Mouse (Mus musculus) activated CD4-positive, CD25-positive, alpha-beta regulatory T cell, adult 4 months (primary cell): ENCODE data around the gene Med16. TPM values are rescaled to one million over a fixed set of nuclear protein-coding genes. Genes with fewer than 3 reads are reported as not detected.

Source experiments
- ATAC-seq: one replicate; pipeline ENCODE4 v1.8.0; 2017
- polyA plus RNA-seq, 2 experiments: library from polyadenylated mRNA; unstranded; fragments of 100-300 nt; shearing (Covaris generic); gene quantifications; one replicate each; pipeline ENCODE4 v1.2.1; 2017

Gene Med16
- polyA plus RNA-seq, 2 experiments from 2014 or later = 6.7 to 10.5 TPM

GRCm38 (mm10) chr10:79858416-79859074, 50.2 kb downstream of the Med16 start:
- no peak for ATAC-seq

GRCm38 (mm10) chr10:79857894-79858293, 50.8 kb downstream of the Med16 start:
- no peak for ATAC-seq

- no peak for ATAC-seq
Observed at GRCm38 (mm10) chr10:79857452-79857811, 51.3 kb downstream of the Med16 start.

- ATAC-seq = no peak
Observed at GRCm38 (mm10) chr10:79856704-79857451, 51.8 kb downstream of the Med16 start.

GRCm38 (mm10) chr10:79856280-79856679, 52.4 kb downstream of the Med16 start:
- no peak for ATAC-seq

GRCm38 (mm10) chr10:79855558-79856184, 53.1 kb downstream of the Med16 start:
- no peak for ATAC-seq

GRCm38 (mm10) chr10:79854801-79855541, 53.8 kb downstream of the Med16 start:
- peak; percentile 25 for ATAC-seq

- ATAC-seq = peak; percentile 80
Observed at GRCm38 (mm10) chr10:79853860-79854795, 54.6 kb downstream of the Med16 start, which contains the start of gene Ptbp1. Gene Ptbp1 (plus strand): TSS chr10:79854427.

GRCm38 (mm10) chr10:79853392-79853791, 55.3 kb downstream of the Med16 start:
- no peak for ATAC-seq

GRCm38 (mm10) chr10:79852827-79853226, 55.9 kb downstream of the Med16 start:
- ATAC-seq = no peak

GRCm38 (mm10) chr10:79852107-79852789, 56.5 kb downstream of the Med16 start:
- no peak for ATAC-seq

- ATAC-seq = no peak
Observed at GRCm38 (mm10) chr10:79851653-79852052, 57.1 kb downstream of the Med16 start.

- no peak for ATAC-seq
Observed at GRCm38 (mm10) chr10:79849941-79850628, 58.6 kb downstream of the Med16 start.

- no peak for ATAC-seq
Observed at GRCm38 (mm10) chr10:79846553-79846952, 62.2 kb downstream of the Med16 start.

Other genes starting within 250 kb of the Med16 start
- under 1 TPM in 1 of 2 experiments, not detected in 1; 0.60 TPM for gene Madcam1, start 244.4 kb downstream of the Med16 start, polyA plus RNA-seq
- 10 to 100 TPM; 22.5 to 32.9 TPM for gene Tpgs1, start 239.6 kb downstream of the Med16 start, polyA plus RNA-seq
- 10 to 100 TPM; 17.4 to 27.5 TPM for gene Cdc34, start 226.7 kb downstream of the Med16 start, polyA plus RNA-seq
- gene Gzmm, start 219.9 kb downstream of the Med16 start, polyA plus RNA-seq = under 1 TPM; 0.52 to 0.62 TPM
- 100 to 1,000 TPM; 135 to 157 TPM for gene Bsg, start 204.4 kb downstream of the Med16 start, polyA plus RNA-seq
- gene Hcn2, start 192.3 kb downstream of the Med16 start, polyA plus RNA-seq = not detected
- 10 to 100 TPM; 13.6 to 21.4 TPM for gene Polrmt, start 162.3 kb downstream of the Med16 start, polyA plus RNA-seq
- gene Fgf22, start 153.8 kb downstream of the Med16 start, polyA plus RNA-seq = not detected
- gene Rnf126, start 142.0 kb downstream of the Med16 start, polyA plus RNA-seq = 1 to 10 TPM; 3.9 to 4.4 TPM
- gene Fstl3, start 131.7 kb downstream of the Med16 start, polyA plus RNA-seq = under 1 TPM in 1 of 2 experiments, not detected in 1; 0.86 TPM
- 1 to 10 TPM in 1 of 2 experiments, under 1 TPM in 1; 0.76 to 1.1 TPM for gene Prss57, start 118.0 kb downstream of the Med16 start, polyA plus RNA-seq
- under 1 TPM; 0.55 to 0.95 TPM for gene Palm, start 115.4 kb downstream of the Med16 start, polyA plus RNA-seq
- gene Misp, start 87.9 kb downstream of the Med16 start, polyA plus RNA-seq = not detected
- gene Ptbp1, start 54.5 kb downstream of the Med16 start, polyA plus RNA-seq = 100 to 1,000 TPM in 1 of 2 experiments, 10 to 100 TPM in 1; 94.0 to 159 TPM
- not detected for gene Prtn3, start 34.4 kb downstream of the Med16 start, polyA plus RNA-seq
- gene Plppr3, start 34.3 kb downstream of the Med16 start, polyA plus RNA-seq = 1 to 10 TPM; 1.6 to 2.1 TPM
- gene Elane, start 22.7 kb downstream of the Med16 start, polyA plus RNA-seq = not detected
- not detected for gene Cfd, start 18.1 kb downstream of the Med16 start, polyA plus RNA-seq
- not detected for gene Gm26602, start 1.9 kb upstream of the Med16 start, polyA plus RNA-seq
- under 1 TPM in 1 of 2 experiments, not detected in 1; 0.22 TPM for gene Kiss1r, start 8.0 kb upstream of the Med16 start, polyA plus RNA-seq
- gene R3hdm4, start 12.3 kb upstream of the Med16 start, polyA plus RNA-seq = 100 to 1,000 TPM in 1 of 2 experiments, 10 to 100 TPM in 1; 92.3 to 122 TPM
- 1 to 10 TPM; 2.1 to 2.5 TPM for gene Arid3a, start 18.1 kb upstream of the Med16 start, polyA plus RNA-seq
- gene Wdr18, start 51.2 kb upstream of the Med16 start, polyA plus RNA-seq = 10 to 100 TPM; 63.9 to 70.0 TPM
- gene Grin3b, start 61.8 kb upstream of the Med16 start, polyA plus RNA-seq = not detected
- 1 to 10 TPM; 1.9 to 3.8 TPM for gene Tmem259, start 75.4 kb upstream of the Med16 start, polyA plus RNA-seq
- 100 to 1,000 TPM; 828 to 877 TPM for gene Cnn2, start 79.7 kb upstream of the Med16 start, polyA plus RNA-seq
- gene Abca7, start 87.6 kb upstream of the Med16 start, polyA plus RNA-seq = 10 to 100 TPM; 13.2 to 17.0 TPM
- gene Arhgap45, start 107.7 kb upstream of the Med16 start, polyA plus RNA-seq = 100 to 1,000 TPM; 196 to 326 TPM
- gene Polr2e, start 130.9 kb upstream of the Med16 start, polyA plus RNA-seq = 100 to 1,000 TPM; 174 to 175 TPM
- gene Gpx4, start 138.2 kb upstream of the Med16 start, polyA plus RNA-seq = 100 to 1,000 TPM; 346 to 370 TPM
- gene Sbno2, start 196.6 kb upstream of the Med16 start, polyA plus RNA-seq = 10 to 100 TPM; 26.8 to 32.5 TPM
- gene Stk11, start 206.9 kb upstream of the Med16 start, polyA plus RNA-seq = 10 to 100 TPM; 22.1 to 25.4 TPM
- 100 to 1,000 TPM; 338 to 428 TPM for gene Atp5d, start 229.7 kb upstream of the Med16 start, polyA plus RNA-seq
- under 1 TPM; 0.74 to 0.96 TPM for gene Cbarp, start 231.9 kb upstream of the Med16 start, polyA plus RNA-seq
- 1 to 10 TPM; 7.3 to 9.2 TPM for gene Midn, start 239.3 kb upstream of the Med16 start, polyA plus RNA-seq